Mouse (Mus musculus) Patski (cell line): ENCODE results near the gene Zfp697. TPM values are rescaled to one million over a fixed set of nuclear protein-coding genes. Genes with fewer than 3 reads are reported as not detected.

Source experiments
- ATAC-seq: fragments of 100-300 bp; one replicate; pipeline ENCODE4 v1.8.0; 2021
- CTCF ChIA-PET: fragments of 350-600 bp; sonication (Branson Sonifier 250); formaldehyde crosslinking; loops from one replicate; lab custom pipeline; 2022; ENCODE audit warnings: inconsistent platforms; lab: Charles Lee
- POLR2A ChIA-PET: fragments of 350-600 bp; sonication (Branson Sonifier 250); formaldehyde crosslinking; loops from one replicate; lab custom pipeline; 2022; ENCODE audit warnings: antibody characterized with exemption, inconsistent platforms; lab: Charles Lee
- DNase-seq: peaks from one replicate; pipeline ENCODE4 v3.0.0-alpha.2; 2011; ENCODE audit warnings: low read depth, low spot score
- H3K27me3 ChIP-seq: fragments of 371-371 bp; one replicate; pipeline ENCODE4 v1.5.1; 2021
- CTCF ChIP-seq: fragments of 100-300 bp; IDR thresholded peaks from one replicate; pipeline ENCODE4 v1.5.1; 2021
- in situ Hi-C: fragments of 300-500 bp; cut with MboI; formaldehyde crosslinking; loops from 3 replicates; pipeline ENCODE4 v1.11.1; 2018; ENCODE audit warnings: low pct_unique_long_range_greater_than_20kb, mixed read lengths
- polyA plus RNA-seq: library from polyadenylated mRNA; unstranded; gene quantifications from one replicate; pipeline ENCODE4 v1.2.3, GENCODE M21; 2021

Gene Zfp697
- polyA plus RNA-seq, 1 experiment from 2014 or later: 21.4 TPM

DNA sequence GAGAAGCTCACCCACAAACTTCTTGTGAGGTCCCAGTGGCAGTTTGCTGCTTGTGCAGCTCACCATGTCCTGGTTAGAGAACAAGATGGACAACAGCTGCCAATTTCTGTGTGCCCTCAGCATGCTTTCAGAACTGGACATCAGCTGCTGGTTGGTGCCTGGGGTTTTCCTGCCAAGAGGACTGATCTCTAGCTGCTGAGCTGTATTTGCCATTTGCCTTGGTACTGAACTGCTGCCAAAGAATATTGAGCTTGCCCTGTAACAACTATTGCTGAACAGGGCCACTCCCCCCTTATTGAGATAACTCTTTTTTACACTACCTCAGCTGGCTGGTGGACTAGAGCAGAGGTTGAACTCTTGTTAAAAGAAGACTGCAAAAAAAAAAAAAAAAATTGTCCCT, 381.9 kb downstream of the Zfp697 start:
- ChIA-PET POLR2A (no interaction called here), CTCF (interaction anchor here (1.4 kb wide), 1 partner anchor 17 kb away, joined by 3 read pairs; no protein-coding TSS in a partner anchor)
- peaks cover 4% of the 10 kb centered on the region for H3K27me3 ChIP-seq
- in situ Hi-C loops: no loop called here
- no peak for DNase-seq
- no peak for TF ChIP-seq CTCF
- ATAC-seq: no peak

- DNase-seq (no peak), ATAC-seq (no peak)
- TF ChIP-seq CTCF: no peak
- no peaks in the 10 kb centered on the region for H3K27me3 ChIP-seq
- in situ Hi-C loops: no loop called here
- POLR2A ChIA-PET: no interaction called here
- CTCF ChIA-PET: interaction anchor here (0.9 kb wide), 1 partner anchor 17 kb away, joined by 3 read pairs; no protein-coding TSS in a partner anchor
Measured at GRCm38 (mm10) chr3:98780921-98781320, 398.7 kb downstream of the Zfp697 start.

DNA sequence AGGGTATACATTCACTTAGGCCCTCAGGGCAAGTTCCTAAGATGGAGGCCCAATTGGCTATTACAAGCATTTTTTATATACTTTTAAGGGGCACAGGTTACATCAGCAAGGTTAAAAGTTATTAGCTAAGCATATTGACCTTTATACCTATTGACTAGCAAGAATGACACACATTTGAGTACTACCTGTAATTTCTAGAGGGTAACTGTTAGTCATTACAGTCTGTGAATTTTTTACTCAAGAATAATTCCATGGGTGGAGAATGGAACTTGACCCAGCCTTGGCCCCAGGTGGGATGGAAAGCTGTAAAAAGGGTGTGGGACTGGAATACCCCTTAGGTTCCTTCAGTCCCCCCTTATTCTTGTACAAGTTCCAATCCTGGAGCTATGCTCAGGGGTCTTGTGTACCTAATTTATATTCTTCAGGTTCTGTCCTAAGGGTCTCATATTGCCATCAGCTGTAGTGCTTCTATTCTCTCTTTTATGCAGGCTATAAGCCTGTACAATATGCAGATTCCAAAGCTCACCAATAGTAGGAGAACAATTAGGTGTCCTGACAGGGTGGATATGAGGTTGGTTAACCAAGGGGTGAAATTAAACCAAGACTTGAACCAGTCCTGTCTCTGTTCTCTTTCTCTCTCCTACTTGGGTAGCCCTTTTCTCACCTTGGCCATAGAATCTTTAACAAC, 400.1 kb downstream of the Zfp697 start:
- DNase-seq: no peak
- ChIA-PET CTCF (interaction anchor here (1.1 kb wide), 1 partner anchor 14 kb away, joined by 3 read pairs; no protein-coding TSS in a partner anchor), POLR2A (no interaction called here)
- no peaks in the 10 kb centered on the region for H3K27me3 ChIP-seq
- no peak for ATAC-seq
- no peak for TF ChIP-seq CTCF
- in situ Hi-C loops: no loop called here

GRCm38 (mm10) chr3:98786551-98786950, 404.3 kb downstream of the Zfp697 start:
- no peak for ATAC-seq
- ChIA-PET CTCF (no interaction called here), POLR2A (no interaction called here)
- TF ChIP-seq CTCF: no peak
- no peaks in the 10 kb centered on the region for H3K27me3 ChIP-seq
- in situ Hi-C loops: no loop called here
- no peak for DNase-seq

Other genes starting within 250 kb of the Zfp697 start
- gene Adam30, start 221.8 kb upstream of the Zfp697 start, polyA plus RNA-seq: 0.01 TPM
- not detected for gene Reg4, start 160.3 kb upstream of the Zfp697 start, polyA plus RNA-seq
- gene Hmgcs2, start 102.0 kb upstream of the Zfp697 start, polyA plus RNA-seq: 0.01 TPM
- 487 TPM for gene Phgdh, start 42.5 kb upstream of the Zfp697 start, polyA plus RNA-seq
- 0.30 TPM for gene Gm4450, start 74.7 kb downstream of the Zfp697 start, polyA plus RNA-seq
- 0.08 TPM for gene Hsd3b4, start 128.1 kb downstream of the Zfp697 start, polyA plus RNA-seq
- 0.08 TPM for gene Gm10681, start 206.3 kb downstream of the Zfp697 start, polyA plus RNA-seq
- gene Hsd3b5, start 247.8 kb downstream of the Zfp697 start, polyA plus RNA-seq: not detected